Mouse (Mus musculus) layer of hippocampus, postnatal 14 days (tissue): ENCODE results near the gene Saxo1. TPM values are rescaled to one million over a fixed set of nuclear protein-coding genes. Genes with fewer than 3 reads are reported as not detected.
A peak's percentile ranks its signal among the peaks of the same experiment; 100 is the strongest.

Source experiments
- DNase-seq, 2 experiments: peaks; one replicate each; pipeline ENCODE4 v3.0.0; 2021 to 2022; ENCODE audit warnings: low spot score in 2 of 2, mixed read lengths in 1 of 2
- total RNA-seq, 2 experiments: library from RNA; stranded (reverse); gene quantifications; 2 replicates each; pipeline ENCODE4 v1.2.3; 2021

Gene Saxo1
- total RNA-seq, 2 experiments from 2014 or later = not detected

- no peak for DNase-seq
Observed at GRCm38 (mm10) chr4:86527162-86528136, 30.7 kb downstream of the Saxo1 start.

DNA sequence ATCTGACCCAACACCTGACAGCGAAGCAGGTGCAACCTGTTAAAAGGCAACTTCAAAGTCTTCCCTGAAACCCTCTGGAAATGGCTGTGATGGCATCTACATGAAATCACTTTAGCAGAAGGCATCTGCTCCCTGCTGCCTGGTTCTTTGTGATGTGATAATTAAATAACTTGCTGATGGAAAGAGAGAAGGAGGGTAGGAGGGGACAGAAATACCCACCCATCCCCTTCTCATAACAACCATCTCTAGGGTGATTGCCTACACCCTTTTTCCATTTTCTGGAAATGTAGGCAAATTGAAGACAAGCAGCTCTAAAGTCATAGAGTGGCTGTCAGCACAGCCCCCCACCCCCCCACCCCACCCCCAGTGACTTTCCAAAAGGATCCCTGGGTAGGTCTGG, 33.6 kb downstream of the Saxo1 start:
- no peak for DNase-seq

DNA sequence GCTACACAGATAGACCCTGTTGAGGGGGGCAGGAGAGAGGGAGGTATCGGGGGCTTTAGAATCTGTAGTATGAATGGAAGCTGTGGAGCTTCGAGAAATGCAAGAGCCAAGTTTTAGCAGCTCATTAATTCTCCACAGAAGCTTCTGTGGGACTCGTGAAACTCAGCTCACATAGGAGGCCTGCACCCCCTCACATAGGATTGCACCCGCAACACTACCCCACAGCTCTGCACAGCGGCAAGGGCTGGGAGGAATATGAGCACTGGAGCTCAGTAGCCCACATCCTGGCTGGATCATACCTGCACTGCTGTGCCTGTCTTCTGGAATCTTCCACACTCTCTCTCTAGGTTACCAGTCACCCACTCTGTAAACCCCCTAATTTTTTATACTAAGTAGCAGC, 34.4 kb downstream of the Saxo1 start:
- no peak for DNase-seq

DNA sequence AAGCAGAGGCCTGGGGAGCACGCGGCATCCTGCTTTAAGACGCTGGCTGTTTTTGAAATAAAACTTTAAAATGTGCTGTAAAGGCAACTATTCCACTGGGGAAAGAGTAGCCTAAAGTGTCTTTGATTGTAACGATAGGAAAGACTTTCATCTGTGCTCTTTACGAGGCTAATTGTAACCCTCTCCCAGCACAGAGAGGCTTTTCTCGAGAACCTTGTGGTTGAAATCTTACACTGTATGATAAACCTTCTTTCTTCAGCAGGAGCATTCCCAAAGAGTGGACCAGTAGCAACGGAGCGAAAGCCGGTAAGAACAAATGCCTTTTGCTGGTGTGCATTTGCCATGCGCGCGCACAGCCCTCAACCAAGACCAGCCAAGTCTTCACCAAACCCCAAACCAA, 37.4 kb downstream of the Saxo1 start:
- no peak for DNase-seq

- DNase-seq = no peak
Observed at GRCm38 (mm10) chr4:86519953-86520352, 38.2 kb downstream of the Saxo1 start.

DNA sequence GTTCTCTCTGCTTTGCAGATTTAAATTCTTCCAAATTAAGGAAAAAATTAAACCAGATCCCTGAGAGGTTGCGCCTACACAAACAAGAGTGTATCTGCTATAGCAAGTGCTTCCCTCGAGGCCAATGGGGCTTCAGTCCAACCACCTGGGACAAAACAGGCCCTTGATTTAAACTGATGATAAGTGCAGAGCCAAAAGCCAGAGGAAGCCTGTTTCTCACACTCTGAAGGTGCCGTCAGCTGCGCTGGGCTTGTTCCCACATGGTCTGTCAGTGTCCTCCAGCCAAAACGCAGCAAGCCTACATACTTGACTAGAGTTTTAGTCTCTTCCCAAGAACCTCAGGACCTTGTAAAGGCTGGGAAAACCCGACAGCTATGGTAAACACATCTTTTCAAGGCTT, 53.5 kb downstream of the Saxo1 start:
- no peak for DNase-seq

GRCm38 (mm10) chr4:86499561-86499960, 58.6 kb downstream of the Saxo1 start:
- no peak for DNase-seq

- no peak for DNase-seq
Observed at GRCm38 (mm10) chr4:86498754-86499153, 59.4 kb downstream of the Saxo1 start.

DNA sequence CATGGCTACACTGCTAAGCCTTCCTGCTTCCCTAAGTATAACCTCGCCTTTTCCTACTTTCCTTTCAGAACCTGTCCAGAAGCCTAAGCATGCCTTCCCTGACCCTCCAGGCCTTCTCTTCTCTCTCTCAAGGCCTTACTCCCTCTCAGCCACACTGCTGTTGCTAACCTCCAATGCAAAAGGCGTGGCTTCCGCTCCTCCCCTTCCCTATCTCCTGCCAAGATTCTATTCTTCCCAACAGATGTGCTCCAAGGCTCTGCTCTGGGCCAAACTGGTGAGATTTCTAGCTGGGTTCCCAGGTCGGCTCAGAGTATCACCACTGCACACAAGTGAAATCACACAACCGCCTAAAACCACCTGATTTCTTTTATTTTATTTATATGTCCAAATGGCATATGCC, 69.0 kb downstream of the Saxo1 start:
- DNase-seq = no peak

DNA sequence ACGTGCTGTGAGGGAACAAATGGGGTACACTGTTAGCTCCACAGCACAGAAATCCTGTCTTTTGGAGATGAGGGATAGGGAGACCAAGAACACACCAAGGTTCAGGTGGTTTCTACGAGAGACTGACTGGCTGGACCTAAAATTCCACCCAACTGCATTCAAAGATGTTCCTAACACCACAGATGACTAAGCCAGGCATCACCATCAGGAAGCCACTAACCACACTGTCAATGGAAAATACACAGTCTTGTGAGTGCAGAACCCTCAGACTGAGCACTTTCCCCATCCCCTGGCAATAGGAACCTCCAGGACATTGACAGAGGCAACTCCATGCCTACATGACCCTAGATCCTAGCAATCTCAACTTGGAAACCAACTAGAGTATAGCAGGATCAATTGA, 71.2 kb downstream of the Saxo1 start:
- DNase-seq = no peak

DNA sequence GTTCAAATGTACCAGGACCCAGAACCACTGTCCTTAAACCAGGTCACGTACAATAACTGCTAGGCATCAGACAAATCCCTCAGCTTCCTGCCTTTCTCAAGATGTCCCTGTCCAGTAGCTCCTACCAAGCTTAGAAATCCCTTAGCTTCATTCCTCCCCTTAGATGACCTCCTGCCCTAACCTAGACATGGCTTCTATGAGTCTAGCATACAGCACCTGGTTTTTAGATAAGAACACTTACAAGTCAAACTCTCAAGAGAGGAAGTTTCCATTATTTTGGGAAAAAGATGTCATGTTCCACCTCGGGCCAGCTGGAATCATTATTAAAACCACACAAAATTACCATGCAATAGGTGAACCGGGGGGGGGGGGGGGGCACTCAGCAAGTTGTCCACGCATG, 71.6 kb downstream of the Saxo1 start:
- no peak for DNase-seq

DNA sequence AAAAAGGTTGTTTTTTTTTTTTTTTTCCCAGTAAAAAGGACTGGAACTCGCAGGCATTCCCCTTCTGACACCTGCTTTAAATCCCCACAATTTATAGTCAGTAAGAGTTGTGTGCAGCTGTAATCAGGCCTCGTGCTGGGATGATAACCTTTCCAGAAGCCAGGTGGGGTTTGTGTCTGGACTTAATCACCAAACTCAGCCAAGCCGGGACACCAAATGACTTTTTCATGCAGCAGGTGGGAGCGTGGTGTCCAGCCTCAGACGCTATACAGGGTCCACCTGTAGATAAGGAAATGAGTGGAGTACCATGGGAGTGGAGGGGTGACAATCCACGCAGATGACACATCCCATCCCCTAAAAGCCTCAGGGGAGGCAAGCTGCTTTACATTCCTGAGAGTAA, 73.1 kb downstream of the Saxo1 start:
- DNase-seq = no peak

- DNase-seq = no peak
Observed at GRCm38 (mm10) chr4:86483686-86484085, 74.4 kb downstream of the Saxo1 start.

GRCm38 (mm10) chr4:86483013-86483615, 75.0 kb downstream of the Saxo1 start:
- peak in 1 of 2 experiments; percentile 4 for DNase-seq

DNA sequence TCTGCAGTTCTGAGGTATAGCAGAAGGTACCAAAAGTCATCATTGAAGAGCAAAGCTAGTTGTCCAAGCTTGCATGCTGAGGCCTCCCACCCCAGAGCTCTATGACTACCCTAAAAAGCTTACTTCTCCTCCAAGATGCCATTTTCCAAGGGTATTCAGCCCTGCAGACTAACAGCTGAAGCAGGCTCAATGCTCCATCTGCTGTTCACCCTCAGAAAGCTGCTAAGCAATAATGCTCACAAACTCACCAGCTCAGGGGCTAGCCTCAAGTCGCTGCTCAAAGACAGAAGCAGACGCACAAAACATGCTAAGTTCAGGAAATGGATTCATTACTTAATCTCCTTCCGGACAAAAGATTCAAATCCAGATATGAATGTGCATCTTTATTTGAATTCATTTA, 77.2 kb downstream of the Saxo1 start:
- DNase-seq = peak in 1 of 2 experiments; percentile 20

DNA sequence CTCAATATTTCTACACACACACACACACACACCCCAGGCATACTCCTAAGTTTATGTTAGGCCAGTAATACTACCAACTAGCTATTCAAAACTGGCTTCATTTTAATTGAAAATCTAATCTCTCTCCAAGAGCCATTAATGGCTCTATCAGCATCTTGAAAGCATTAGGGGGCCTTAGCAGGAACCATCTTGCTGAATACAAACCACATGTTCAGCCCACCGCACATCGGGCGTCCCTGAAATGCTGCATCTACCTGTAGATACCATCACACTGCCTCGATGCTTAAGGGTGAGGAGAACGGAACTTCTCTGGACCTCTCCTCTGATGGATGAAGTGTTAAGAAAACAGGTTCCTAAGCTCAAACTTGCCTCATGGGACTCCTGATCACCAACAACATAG, 93.3 kb downstream of the Saxo1 start:
- DNase-seq = no peak

DNA sequence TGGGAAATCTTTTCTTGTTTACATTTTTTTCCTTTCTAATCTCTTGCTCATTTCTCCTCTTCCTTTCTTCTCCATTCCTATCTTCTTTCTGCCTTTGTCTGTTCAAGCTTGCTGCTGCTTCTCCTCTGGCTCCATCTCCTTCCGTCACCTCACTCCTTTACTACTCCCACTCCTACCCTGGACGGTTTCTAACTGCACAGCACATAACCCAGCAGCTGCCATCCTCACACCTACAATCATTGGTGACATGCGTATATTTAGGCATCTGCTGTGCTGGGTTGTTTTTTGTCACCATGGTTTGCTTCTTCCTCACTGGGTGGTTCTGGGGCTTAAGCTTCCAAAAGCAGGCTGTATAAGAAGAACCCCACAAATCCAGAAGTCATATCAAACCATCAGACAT, 107.7 kb downstream of the Saxo1 start:
- DNase-seq = no peak

- DNase-seq = no peak
Observed at GRCm38 (mm10) chr4:86436336-86436735, 121.8 kb downstream of the Saxo1 start.

DNA sequence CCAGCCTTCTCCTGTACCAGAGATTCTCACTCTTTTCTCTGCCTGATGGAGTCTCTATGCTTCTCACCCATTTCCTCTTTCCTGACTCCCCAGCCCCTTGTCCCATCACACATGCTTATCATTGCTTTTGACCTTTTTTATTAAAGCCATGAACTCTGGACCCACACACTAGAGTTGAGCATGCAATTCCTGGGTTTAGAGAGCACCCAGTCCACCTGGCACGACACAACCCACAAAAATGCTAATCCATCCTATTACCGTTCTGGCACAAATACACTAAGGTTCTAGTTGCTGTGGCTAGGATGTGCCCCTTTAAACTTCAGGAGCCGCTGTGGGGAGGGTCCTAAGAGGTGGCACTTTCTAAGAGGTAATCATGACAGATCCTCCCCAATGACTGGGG, 122.5 kb downstream of the Saxo1 start:
- DNase-seq = no peak

- no peak for DNase-seq
Observed at GRCm38 (mm10) chr4:86428091-86428745, 129.9 kb downstream of the Saxo1 start.

- DNase-seq = no peak
Observed at GRCm38 (mm10) chr4:86427312-86427711, 130.8 kb downstream of the Saxo1 start.

GRCm38 (mm10) chr4:86426549-86426948, 131.6 kb downstream of the Saxo1 start:
- no peak for DNase-seq
